Mouse (Mus musculus): ENCODE results near the gene Chst4.

Chst4 gene

DNA sequence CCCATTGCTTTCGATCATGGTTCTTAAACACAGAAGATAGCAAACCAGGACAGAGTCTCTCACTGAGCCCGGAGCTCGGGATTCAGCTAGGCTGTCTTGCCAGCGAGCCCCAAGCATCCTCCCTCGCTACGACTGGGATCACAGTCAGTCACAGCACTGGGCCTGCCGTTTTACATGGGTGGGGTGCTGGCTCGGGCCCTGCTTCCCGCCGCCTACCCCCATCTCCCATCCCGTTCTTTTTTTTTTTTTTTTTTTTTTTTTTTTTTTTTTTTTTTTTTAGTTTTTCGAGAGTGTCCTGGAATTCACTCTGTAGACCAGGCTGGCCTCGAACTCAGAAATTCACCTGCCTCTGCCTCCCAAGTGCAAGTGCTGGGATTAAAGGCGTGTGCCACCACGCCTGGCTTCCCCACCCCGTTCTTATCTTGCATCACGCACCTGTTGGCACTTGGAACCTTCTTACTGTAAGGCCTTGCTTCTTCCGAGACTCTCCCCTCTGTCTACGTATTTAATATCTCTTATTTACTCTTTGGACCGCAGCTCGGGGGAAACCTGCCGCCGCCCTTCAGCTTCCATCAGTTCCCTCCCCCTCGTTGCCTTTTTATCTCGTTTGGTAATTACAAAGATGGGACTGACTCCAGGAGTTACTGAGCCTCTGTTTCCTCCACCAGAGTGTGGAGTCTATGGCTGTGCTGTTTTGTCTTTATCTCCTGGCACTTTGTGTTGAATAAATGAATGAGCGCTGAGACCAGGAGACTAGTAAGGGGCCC lies 31.1 kb downstream of the Chst4 start:
- in situ Hi-C loops (cut with MseI, MboI): loop anchor here in 1 of 2 experiments (5.0 kb wide), 2 partner anchors 36 to 64 kb away; no protein-coding TSS in a partner anchor

DNA sequence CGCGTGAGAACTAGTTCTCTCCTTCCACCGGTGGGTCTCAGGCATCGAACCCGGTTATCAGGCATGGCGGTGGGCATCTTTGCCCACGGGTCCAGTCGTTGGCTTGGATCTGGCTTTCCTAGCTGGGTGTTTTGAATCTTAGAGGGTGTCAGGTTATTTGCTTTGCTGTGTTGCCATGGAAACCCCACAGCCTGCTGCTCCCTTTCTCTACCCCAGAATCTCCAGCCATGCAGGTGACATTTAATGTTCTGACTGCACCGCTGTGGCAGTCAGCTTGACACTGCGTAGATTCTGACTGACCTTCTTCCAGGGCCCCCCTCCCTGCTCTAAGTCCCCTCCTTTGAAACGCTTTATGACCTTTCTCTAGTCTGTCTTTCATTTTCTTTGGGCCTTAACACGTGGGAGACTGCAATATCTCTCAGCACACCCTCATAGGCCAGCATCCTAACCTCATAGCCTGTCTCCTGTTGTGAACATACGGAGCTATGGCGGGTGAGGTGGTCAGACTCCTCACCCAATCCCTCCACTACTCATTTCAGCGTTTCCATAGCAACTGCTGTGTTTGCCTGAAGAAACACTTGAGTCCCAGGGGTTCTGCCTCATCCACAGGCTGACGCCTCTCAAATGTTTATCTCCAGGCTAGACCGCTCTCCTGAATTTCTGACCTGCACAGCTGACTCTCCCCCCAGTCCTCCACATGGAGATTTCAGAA lies 33.1 kb downstream of the Chst4 start:
- in situ Hi-C loops (cut with MseI, MboI): loop anchor here in 1 of 2 experiments (5.0 kb wide), 2 partner anchors 34 to 66 kb away; no protein-coding TSS in a partner anchor

DNA sequence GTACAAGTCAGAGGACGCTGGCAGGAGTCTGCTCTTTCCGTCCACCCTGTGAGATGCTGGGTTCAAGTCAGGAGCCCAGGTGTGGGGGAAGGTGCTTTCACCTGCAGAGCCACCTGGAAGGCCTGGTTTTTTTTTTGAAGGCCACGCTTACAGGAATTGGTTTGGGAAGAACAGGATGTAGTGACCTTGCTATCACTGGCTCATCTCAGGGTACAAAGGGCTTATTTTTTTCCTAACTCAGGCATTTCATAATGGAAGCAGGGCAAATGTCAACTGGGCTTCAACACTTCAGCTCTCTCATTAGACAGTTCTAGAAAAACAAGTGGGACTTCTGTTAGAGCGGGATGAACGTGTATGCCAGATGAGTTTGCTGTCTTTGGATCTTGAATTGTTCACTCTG lies 35.2 kb downstream of the Chst4 start:
- in situ Hi-C loops (cut with MseI, MboI): no loop called here

DNA sequence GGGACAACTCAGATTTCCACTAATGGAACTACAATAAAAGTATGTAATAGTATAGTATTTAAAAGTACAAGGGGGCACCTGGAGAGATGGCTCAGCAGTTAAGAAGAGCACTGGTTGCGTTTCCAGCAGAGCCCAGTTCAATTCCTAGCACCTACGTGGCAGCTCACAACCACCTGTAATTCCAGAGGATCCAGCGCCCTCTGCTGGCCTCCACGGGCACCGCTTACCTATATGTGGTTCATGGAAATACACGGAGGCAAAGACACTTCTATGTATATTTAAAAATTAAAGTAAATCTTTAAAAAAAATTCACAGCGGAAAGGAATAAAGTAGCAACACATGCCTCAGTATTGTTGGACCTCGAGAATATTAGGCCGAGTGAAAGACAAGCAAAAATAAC lies 36.6 kb downstream of the Chst4 start:
- in situ Hi-C loops (cut with MseI, MboI): no loop called here

DNA sequence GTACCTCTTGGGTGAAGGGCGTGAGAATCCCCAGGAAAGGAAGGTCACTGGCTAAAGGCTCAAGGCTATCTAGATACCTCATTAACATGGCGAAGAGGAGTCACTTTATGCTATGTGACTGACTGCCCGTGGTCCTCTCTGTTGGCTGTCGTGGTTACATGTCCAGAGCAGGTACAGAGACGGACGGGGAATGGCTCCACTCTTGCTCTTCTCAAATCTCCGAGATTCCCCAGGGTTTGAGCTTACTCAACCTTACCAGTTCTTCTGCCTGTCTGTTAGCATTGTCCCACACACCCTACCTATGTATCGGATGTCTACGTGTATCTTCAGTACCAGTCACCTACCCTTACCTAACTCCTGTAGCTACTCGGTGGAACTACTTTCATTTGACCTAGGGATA lies 39.6 kb downstream of the Chst4 start:
- in situ Hi-C loops (cut with MseI, MboI): no loop called here

DNA sequence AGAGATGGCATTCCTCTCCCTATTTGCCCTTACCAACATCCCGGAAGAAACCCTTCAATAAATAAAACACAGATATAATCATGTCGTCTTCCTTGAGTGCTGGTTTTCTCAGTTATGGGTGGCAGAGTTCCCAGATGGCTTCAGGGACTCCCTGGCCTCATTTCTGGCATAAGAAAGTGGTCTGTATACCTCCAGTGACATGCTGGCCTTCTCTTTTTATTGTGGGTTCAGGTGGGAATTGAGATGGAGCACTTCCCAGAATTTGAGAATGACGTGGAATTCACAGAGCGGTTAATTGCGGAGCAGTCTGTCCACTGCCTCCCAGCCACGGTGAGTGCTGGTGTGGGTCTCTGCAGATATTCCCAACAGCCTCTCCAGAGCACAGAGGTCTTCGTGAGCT lies 41.5 kb downstream of the Chst4 start:
- in situ Hi-C loops (cut with MseI, MboI): no loop called here

DNA sequence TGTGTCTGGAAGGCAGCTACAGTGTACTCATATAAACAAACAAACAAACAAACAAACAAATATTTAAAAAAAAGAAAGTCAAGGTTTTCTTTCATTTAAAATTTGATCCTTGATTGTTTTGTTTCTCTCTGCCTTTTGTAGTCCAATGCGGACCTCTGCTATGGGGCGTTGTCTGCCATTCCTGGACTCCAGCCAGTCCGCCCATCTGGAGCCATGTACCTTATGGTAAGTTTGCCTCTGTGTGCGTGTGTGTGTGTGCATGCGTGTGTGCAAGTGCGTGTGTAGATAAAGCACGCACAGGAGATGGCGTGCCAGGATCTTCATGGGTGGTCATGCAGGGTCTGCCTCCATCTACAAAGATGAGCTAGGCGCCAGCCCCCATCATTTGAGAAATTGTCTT lies 42.2 kb downstream of the Chst4 start:
- in situ Hi-C loops (cut with MseI, MboI): no loop called here

DNA sequence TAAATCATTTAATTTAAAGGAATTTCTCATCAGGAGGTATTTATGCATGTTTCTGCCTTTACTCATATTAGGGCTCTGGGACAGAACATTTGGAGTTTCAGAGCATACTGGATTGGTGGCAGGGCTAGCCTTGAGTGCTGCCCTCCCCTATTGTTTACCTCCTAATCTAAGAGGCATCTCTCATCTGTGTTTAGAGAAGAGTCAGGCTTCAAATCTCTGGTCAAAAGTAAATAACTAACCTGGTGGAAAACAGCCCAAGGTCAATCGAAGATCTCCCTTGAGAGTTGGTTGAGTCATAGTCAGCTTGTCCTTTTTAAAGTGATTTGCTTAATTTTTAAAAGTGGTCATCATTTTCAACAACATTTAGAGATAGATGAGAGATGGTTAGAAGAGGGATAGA lies 46.6 kb downstream of the Chst4 start:
- in situ Hi-C loops (cut with MseI, MboI): no loop called here

DNA sequence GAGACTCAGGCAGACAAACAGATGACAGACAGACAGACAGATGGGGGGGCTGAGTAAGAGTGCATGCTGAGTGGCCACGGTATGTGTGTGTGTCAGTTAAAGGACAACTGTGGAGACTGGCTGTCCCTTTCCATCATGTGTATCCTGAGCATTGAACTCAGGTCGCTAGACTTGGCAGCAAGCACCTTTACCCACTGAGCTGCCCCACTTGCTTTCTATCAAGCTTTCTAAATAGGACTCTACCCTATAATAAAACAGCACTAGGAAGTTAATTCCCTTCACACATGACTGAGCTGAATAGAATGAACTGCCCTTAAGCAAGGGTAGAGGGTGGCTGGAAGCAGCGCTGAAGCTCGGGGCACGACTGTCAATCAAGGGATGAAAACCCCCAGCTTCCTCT lies 47.4 kb downstream of the Chst4 start:
- in situ Hi-C loops (cut with MseI, MboI): no loop called here

DNA sequence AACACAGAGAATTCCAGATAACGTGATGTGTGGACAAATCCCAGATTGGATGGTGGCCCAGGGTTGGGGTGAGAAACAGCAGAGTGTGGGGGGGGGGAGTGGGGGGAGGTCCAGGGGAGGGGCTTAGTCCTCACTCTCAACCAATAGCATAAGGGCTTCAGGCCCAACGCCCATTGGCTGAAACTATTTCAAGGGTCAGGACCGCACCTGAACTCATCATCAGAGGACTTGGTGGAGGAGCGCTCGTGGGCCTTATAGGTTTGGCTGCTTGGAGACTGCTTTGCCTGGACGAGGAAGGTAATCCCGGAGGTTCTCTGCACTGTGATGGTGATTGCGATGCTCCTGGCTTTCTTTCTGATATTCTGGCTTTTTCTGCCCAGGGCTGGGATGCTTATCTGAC lies 49.3 kb downstream of the Chst4 start, which contains the start of gene Tat:
TSS of gene Tat (plus strand) at position 214 of the 400 bp plus-strand sequence.
- in situ Hi-C loops (cut with MseI, MboI): no loop called here

DNA sequence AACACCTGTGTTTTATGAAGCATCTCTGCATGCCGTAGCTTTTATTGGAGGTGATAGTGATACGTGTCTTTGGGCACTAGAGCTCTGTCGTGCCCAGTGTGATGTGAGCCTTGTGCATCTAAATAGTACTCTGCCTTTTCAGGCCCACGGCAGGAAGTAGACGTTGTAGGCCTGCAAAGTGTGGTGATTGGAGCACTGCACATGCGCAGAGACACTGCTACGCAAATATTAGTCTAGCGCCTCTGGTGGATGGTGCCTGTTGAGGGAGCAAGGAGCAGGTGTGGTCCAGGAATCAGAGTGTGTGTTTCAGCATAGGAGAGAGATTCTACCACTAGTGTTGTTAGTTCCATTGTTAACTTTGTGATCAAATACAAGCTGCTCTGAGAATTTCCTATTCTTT lies 50.4 kb downstream of the Chst4 start:
- in situ Hi-C loops (cut with MseI, MboI): no loop called here

DNA sequence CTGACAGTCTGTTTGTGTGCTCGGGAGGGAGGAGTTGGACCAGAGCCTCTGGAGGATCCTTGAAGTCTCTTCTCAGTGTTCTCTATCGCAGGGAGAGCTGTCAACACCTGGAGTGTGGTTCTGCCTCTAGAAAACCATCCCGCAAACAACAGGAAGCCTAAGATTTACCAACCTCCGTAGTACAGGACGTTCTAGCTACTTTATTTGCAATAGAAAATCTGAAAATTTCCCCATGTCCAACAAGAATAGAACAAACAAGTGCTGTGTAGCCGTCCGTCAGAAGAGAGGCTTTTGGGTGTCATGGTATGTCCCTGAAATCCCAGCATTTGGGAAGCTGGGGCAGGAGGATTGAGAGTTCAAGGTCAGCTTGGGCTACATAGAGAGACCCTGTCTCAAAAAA lies 51.8 kb downstream of the Chst4 start:
- in situ Hi-C loops (cut with MseI, MboI): no loop called here

DNA sequence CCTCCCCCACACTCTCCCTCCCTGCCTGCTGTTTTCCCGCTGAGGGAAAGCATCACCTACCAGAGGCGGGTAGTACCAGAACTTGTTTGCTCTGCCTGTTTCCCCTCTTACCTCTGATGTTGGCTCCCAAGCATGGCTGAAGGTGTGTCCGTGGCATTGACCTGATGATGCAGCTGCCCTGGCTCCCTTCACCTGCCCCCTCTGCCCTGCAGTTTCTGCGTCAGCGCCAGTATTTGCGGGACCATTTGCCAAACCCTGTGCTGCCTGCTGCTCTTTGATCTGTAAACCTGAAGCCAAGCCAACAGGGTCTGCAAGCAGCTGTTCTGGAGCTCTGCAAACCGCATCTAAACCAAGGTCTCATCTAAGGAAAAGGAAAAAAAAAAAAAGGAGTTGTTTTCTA lies 53.2 kb downstream of the Chst4 start:
- in situ Hi-C loops (cut with MseI, MboI): no loop called here

DNA sequence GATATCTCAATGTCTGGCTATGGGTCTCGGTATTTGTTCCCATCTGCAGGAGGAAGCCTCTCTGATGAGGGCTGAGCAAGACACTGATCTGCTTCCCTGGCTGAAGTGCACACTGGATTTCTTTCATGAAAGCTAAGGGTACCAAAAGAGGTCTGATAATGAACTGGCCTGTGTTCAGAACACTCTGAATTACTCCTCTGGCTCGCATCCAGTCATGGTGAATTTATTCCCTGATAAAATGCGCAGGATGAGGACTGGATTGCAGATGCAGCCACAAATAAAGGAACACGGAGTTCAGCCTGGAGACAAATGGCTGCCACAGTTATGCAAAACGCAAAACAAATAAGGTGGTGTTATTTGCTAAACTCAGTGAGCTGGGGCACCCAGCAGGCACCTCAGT lies 55.6 kb downstream of the Chst4 start:
- in situ Hi-C loops (cut with MseI, MboI): no loop called here

DNA sequence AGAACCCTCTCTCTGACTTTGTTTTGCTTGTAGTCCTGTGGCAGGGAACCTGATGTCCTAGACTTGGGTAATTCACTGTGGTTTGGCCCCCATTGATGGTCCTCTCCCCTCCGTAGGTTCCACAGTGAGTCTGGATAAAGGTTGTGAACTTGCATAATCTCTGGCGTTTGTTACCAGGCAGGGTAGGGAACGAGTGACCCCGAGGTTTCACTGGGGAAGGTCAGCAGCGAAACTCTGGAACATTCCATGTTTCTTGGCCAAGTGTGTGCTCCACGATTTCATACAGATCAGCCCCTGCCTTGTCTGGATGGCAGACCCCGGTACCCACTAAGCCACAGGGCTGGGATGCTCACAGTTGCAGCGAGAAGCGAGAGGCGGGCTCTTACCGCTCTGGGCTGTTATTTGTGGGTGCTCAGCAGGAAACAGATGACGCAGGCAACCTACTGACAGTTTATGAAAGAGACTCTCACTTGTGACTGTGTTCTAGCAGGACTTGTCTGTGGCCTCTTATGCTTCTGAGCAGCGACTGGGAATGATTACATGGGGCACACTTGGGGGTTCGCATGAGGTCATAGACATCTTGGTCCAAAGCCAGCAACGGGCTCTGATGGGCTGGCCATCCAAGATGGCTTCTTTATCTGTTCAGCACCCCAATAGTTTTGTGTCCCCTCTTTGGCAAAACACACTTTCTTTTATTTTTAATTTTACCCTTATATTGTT lies 57.0 kb downstream of the Chst4 start:
- in situ Hi-C loops (cut with MseI, MboI): no loop called here

DNA sequence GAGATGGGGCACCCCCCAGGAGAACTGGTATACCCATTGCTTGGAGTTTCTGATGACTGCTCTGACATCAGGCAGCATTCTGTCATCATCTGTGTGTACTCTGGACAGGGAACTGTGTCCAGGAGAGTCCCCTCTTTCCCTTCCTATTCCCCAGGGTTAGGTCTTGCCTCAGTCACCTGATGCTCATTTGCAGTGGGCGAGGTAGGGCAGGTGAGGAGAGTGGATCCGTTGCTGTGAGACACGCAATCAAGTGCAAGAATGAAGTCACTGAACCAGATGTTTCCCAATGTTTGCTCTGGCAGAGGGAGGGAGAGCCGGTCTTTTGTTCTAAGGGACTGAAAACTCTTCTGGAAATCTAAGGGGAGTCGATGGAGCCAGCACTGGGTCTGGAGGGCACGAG lies 60.2 kb downstream of the Chst4 start:
- in situ Hi-C loops (cut with MseI, MboI): no loop called here
